Mouse (Mus musculus) olfactory bulb, adult 2 months (tissue): ENCODE measurements around the gene Foxp1.

Experiments used
- CTCF ChIP-seq: fragments of 200-500 bp; IDR thresholded peaks from 2 replicates; pipeline ENCODE4 v1.5.1; 2012; ENCODE audit warnings: low read depth, mild to moderate bottlenecking, low read length, moderate library complexity; ENCODE audit not compliant: insufficient read depth
- POLR2A ChIP-seq: fragments of 200-500 bp; IDR thresholded peaks from 2 replicates; pipeline ENCODE4 v1.6.1; 2012; ENCODE audit warnings: mild to moderate bottlenecking, low read depth, low read length, moderate library complexity; ENCODE audit not compliant: insufficient read depth

DNA sequence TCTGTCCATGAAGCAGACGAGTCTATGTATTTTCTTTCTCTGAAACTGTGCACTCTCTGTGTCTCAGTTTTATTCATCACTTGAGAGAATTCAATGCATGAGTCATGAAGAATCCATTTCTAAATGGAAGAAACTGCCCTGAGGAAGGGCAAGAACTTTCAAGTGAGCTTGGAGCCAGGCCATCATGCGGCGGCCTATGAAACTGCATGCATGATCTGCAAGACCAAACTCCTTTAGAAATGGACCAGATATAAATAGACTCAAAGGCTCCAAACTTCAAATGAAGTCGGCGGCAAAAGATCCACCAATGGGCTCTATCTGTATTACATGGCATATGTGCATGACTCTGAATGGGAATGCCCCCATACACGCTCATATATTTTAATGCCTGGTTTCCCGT is 177.6 kb downstream of the Foxp1 start:
- TF ChIP-seq CTCF (no peak), POLR2A (no peak)
